Mouse (Mus musculus) layer of hippocampus, adult 9-10 months (tissue): ENCODE data around the gene Rpusd4.

Experiments
- DNase-seq: peaks from one replicate; pipeline ENCODE4 v3.0.0; 2022; ENCODE audit warnings: low spot score

The Rpusd4 gene

GRCm38 (mm10) chr9:35267146-35267975 lies at the start of gene Rpusd4, which contains the start of gene Fam118b:
Gene Rpusd4 (plus strand): TSS chr9:35267865.
Gene Fam118b (minus strand): TSS chr9:35267805.
- peak; percentile 86 for DNase-seq

- DNase-seq: no peak
Measured at GRCm38 (mm10) chr9:35217963-35218362, 49.7 kb upstream of the Rpusd4 start.

GRCm38 (mm10) chr9:35223466-35223865 lies 44.2 kb upstream of the Rpusd4 start:
- no peak for DNase-seq

- DNase-seq: no peak
Measured at GRCm38 (mm10) chr9:35228671-35229070, 39.0 kb upstream of the Rpusd4 start.

GRCm38 (mm10) chr9:35235996-35236395 lies 31.7 kb upstream of the Rpusd4 start:
- no peak for DNase-seq

- DNase-seq: no peak
Measured at GRCm38 (mm10) chr9:35238371-35238770, 29.3 kb upstream of the Rpusd4 start.

GRCm38 (mm10) chr9:35238915-35239571 lies 28.6 kb upstream of the Rpusd4 start:
- DNase-seq: no peak

GRCm38 (mm10) chr9:35239734-35240133 lies 27.9 kb upstream of the Rpusd4 start:
- no peak for DNase-seq

- no peak for DNase-seq
Measured at GRCm38 (mm10) chr9:35247405-35247804, 20.3 kb upstream of the Rpusd4 start.

- no peak for DNase-seq
Measured at GRCm38 (mm10) chr9:35249476-35249875, 18.2 kb upstream of the Rpusd4 start.

GRCm38 (mm10) chr9:35257365-35257764 lies 10.3 kb upstream of the Rpusd4 start:
- DNase-seq: no peak

- no peak for DNase-seq
Measured at GRCm38 (mm10) chr9:35262418-35262817, 5.2 kb upstream of the Rpusd4 start.

- no peak for DNase-seq
Measured at GRCm38 (mm10) chr9:35263431-35263830, 4.2 kb upstream of the Rpusd4 start.

- DNase-seq: no peak
Measured at GRCm38 (mm10) chr9:35264509-35264908, 3.2 kb upstream of the Rpusd4 start.

- no peak for DNase-seq
Measured at GRCm38 (mm10) chr9:35267976-35268715, 481 bp downstream of the Rpusd4 start.

- DNase-seq: no peak
Measured at GRCm38 (mm10) chr9:35277855-35278365, 10.2 kb downstream of the Rpusd4 start.

GRCm38 (mm10) chr9:35278451-35278850 lies 10.8 kb downstream of the Rpusd4 start:
- DNase-seq: no peak

GRCm38 (mm10) chr9:35282006-35282850 lies 14.6 kb downstream of the Rpusd4 start:
- DNase-seq: no peak

- no peak for DNase-seq
Measured at GRCm38 (mm10) chr9:35282851-35283200, 15.2 kb downstream of the Rpusd4 start.

- no peak for DNase-seq
Measured at GRCm38 (mm10) chr9:35283415-35284069, 15.9 kb downstream of the Rpusd4 start.

- DNase-seq: no peak
Measured at GRCm38 (mm10) chr9:35284351-35284750, 16.7 kb downstream of the Rpusd4 start.
